Mouse (Mus musculus): ENCODE results near the gene Tescl. TPM values are rescaled to one million over a fixed set of nuclear protein-coding genes. Genes with fewer than 3 reads are reported as not detected.

Tescl gene
- polyA plus RNA-seq, 1 experiment from 2014 or later = not detected

DNA sequence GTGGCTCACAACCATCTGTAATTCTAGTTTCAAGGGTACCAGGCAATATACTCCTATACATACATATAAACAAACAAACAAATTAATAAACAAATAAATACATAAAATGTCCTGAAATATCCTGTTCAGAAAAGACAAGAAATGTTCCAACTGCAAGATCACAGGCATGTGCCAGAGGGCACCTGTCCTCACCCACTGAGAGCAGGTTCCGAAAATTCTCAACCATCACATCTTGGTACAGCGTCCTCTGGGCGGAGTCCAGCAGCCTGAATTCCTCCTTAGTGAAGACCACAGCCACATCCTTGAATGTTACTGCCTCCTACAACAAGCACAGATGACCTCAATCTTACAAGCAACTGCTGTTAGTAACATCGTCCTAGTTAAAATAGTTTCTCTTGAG, 39.0 kb downstream of the Tescl start:
- H3K4me1 ChIP-seq = peaks cover 5% of the 10 kb centered on the region
- ATAC-seq (ENCODE audit: low FRiP score) = no peak
- no peak overlapping the region for H3K4me2 ChIP-seq
- H3K9ac ChIP-seq = no peak overlapping the region
- no peaks in the 10 kb centered on the region for H3K9me3 ChIP-seq
- WGBS = 97% methylated on average over 4 of the region's 4 CpGs
- H3K4me3 ChIP-seq (replicated peaks) = no peak overlapping the region
- H3K27me3 ChIP-seq = no peaks in the 10 kb centered on the region
- no peak overlapping the region for H3K27ac ChIP-seq
- peaks cover 72% of the 10 kb centered on the region for H3K36me3 ChIP-seq (replicated peaks)

DNA sequence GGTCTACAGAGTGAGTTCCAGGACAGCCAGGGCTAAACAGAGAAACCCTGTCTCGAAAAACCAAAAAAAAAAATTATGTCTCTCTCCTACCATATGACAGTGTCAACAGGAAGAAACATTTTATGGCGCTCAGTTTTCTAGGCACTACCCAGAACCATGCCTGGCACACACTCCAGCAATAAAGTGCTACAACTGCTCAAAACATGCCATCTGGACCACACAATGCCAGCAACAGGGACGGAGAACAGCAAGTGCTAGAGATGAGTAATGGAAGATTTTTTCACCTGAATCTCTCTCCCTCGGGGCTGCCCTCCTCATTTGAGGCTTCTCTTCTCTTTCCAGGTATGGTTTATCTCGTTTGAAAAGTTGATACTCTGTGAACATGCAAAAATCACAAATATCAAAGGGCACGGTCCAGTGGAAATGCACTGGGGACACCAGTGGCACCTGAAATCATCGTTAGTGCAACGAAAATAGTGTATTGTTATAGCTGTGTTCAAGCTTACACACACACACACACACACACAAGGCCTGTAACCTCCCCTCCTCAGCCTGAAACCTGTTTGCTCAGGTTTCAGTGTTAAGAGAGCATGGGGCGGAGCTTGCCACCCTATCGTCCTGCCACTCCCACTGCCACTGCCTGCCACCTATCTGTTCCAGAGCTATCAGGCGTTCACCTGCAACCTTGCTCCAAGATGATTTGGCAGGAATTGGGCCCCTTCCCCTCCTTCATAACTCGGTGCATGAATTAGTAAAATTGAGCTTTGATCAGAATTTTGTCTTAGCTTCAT, 40.5 kb downstream of the Tescl start:
- peaks cover 4% of the 10 kb centered on the region for H3K4me1 ChIP-seq
- no peak overlapping the region for H3K4me3 ChIP-seq (replicated peaks)
- no peak for ATAC-seq (ENCODE audit: low FRiP score)
- H3K36me3 ChIP-seq (replicated peaks) = peaks cover 83% of the 10 kb centered on the region
- no peak overlapping the region for H3K9ac ChIP-seq
- H3K27ac ChIP-seq = no peak overlapping the region
- WGBS = 88% methylated on average over 12 of the region's 12 CpGs
- H3K9me3 ChIP-seq = no peaks in the 10 kb centered on the region
- H3K27me3 ChIP-seq = no peaks in the 10 kb centered on the region
- no peak overlapping the region for H3K4me2 ChIP-seq

DNA sequence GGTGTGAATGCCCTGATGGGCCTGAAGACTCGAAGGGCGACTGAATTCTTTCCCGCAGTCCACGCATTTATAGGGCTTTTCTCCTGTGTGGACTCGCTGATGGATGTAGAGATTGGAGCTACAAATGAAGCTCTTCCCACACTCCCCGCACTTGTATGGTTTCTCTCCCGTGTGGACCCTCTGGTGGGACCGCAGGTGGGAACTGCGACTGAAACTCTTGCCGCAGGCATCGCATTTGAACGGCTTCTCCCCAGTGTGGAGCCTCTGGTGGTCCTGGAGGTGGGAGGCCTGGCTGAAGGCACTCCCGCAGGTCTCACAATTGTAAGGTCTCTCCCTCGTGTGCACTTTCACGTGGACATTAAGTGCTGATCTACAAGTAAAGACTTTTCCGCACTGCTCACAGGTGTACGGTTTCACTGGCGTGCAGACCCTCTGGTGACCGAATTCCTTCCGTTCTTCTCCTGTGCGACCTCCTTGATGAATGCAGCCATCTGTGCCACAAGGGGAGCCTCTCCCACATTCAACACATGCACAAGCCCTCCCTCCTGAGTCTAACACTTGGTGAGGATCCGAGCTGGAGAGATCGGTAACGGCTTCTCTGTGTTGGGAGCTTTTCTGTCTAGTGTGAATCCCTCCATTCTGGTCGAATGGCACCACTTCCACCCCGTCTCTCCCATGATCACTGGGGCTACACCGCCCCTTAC, 42.2 kb downstream of the Tescl start:
- 92% methylated on average over 27 of the region's 27 CpGs for WGBS
- Histone ChIP-seq H3K4me2 (no peak overlapping the region), H3K36me3 (replicated peaks) (peaks cover 92% of the 10 kb centered on the region), H3K9me3 (no peaks in the 10 kb centered on the region), H3K27me3 (no peaks in the 10 kb centered on the region), H3K4me3 (replicated peaks) (no peak overlapping the region), H3K27ac (no peak overlapping the region), H3K4me1 (no peaks in the 10 kb centered on the region), H3K9ac (no peak overlapping the region)
- no peak for ATAC-seq (ENCODE audit: low FRiP score)

DNA sequence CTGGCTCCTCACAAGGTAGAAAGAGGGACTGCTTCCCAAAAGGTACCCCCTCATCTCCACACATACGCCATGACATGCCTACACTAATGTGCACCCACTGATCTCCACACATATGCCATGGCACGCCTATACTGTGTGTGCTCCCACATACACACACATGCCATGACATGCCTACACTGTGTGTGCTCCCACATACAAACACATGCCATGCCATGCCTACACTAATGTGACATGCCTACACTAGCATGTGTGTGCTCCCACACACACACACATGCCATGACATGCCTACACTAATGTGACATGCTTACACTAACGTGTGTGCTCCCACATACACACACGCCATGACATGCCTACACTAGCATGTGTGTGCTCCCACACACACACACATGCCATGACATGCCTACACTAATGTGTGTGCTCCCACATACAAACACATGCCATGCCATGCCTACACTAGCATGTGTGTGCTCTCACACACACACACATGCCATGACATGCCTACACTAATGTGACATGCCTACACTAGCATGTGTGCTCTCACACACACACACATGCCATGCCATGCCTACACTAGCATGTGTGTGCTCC, 43.5 kb downstream of the Tescl start:
- no peak overlapping the region for H3K9ac ChIP-seq
- H3K4me3 ChIP-seq (replicated peaks) = no peak overlapping the region
- no peaks in the 10 kb centered on the region for H3K4me1 ChIP-seq
- no peak for ATAC-seq (ENCODE audit: low FRiP score)
- H3K27ac ChIP-seq = no peak overlapping the region
- H3K36me3 ChIP-seq (replicated peaks) = peaks cover 78% of the 10 kb centered on the region
- WGBS = 96% methylated on average over 4 of the region's 4 CpGs
- H3K27me3 ChIP-seq = no peaks in the 10 kb centered on the region
- H3K4me2 ChIP-seq = no peak overlapping the region
- no peaks in the 10 kb centered on the region for H3K9me3 ChIP-seq

DNA sequence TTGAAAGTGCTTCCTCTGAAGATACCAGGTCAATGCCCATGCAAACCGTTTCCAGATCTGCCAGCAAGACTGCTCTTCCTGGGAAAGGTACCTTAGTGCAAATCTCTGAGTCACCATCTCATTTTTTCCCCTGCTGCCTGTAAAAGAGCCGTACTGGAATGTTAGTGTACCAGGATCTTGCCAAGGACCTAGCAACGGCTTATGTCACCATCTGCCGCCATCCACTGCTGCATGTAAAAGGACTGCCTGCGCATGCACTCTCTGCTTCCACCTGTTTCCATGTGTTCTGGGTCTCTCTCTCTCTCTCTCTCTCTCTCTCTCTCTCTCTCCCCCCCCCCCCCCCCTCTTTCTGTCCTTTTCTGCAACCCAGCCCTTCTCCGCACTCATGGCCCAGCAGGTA, 45.2 kb downstream of the Tescl start:
- H3K36me3 ChIP-seq (replicated peaks) = peaks cover 62% of the 10 kb centered on the region
- ATAC-seq (ENCODE audit: low FRiP score) = no peak

DNA sequence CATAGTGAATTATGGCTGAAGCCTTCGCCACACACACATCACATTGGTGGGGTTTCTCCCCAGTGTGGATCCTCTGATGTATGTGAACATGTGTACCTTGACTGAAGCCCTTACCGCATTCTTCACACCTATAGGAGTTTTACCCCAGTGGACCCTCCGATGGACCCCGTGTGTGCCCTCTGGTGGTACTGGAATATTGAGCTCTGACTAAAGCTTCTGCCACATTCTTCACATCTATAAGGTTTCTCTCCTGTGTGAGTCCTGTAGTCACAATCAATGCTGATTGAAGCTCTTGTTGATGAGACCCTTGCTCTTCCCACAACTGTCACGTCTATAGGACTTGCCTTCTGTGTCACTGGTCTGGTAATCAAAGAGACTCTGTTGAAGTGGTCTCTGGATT, 46.1 kb downstream of the Tescl start:
- 92% methylated on average over 5 of the region's 5 CpGs for WGBS
- Histone ChIP-seq H3K9me3 (no peaks in the 10 kb centered on the region), H3K4me2 (no peak overlapping the region), H3K27ac (no peak overlapping the region), H3K4me1 (no peaks in the 10 kb centered on the region), H3K36me3 (replicated peaks) (peaks cover 53% of the 10 kb centered on the region), H3K9ac (no peak overlapping the region), H3K4me3 (replicated peaks) (no peak overlapping the region), H3K27me3 (no peaks in the 10 kb centered on the region)
- no peak for ATAC-seq (ENCODE audit: low FRiP score)

More for the DNA sequence above, 45.2 kb downstream of the Tescl start:
- H3K27ac ChIP-seq = no peak overlapping the region
- no peak overlapping the region for H3K4me2 ChIP-seq
- no peak overlapping the region for H3K4me3 ChIP-seq (replicated peaks)
- no peaks in the 10 kb centered on the region for H3K9me3 ChIP-seq
- H3K9ac ChIP-seq = no peak overlapping the region
- H3K4me1 ChIP-seq = no peaks in the 10 kb centered on the region
- no peaks in the 10 kb centered on the region for H3K27me3 ChIP-seq
- 87% methylated on average over 6 of the region's 6 CpGs for WGBS

DNA sequence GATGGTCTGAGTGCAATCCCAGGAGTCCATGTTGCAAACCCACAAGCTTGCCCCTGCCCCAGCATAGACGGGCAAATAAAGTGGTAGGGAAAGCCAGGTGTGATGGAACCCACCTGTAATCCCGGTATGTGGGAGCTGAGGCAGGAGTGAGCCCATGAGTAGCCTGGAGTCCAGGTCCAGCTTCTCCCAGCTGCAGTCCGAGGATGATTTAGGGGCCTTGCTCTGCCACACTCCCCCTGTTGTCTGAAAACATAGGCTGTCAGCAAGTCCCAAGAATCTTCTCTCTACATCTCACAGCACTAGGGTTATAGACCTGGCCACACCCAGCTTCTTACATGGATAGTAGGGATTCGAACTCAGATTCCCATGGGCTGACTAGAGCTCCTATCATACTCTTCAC, 46.8 kb downstream of the Tescl start:
- Histone ChIP-seq H3K4me1 (no peaks in the 10 kb centered on the region), H3K4me2 (no peak overlapping the region), H3K9ac (no peak overlapping the region), H3K4me3 (replicated peaks) (no peak overlapping the region), H3K9me3 (no peaks in the 10 kb centered on the region), H3K36me3 (replicated peaks) (peaks cover 46% of the 10 kb centered on the region), H3K27me3 (no peaks in the 10 kb centered on the region), H3K27ac (no peak overlapping the region)
- WGBS = 82% methylated on average over 4 of the region's 4 CpGs
- ATAC-seq (ENCODE audit: low FRiP score) = no peak

DNA sequence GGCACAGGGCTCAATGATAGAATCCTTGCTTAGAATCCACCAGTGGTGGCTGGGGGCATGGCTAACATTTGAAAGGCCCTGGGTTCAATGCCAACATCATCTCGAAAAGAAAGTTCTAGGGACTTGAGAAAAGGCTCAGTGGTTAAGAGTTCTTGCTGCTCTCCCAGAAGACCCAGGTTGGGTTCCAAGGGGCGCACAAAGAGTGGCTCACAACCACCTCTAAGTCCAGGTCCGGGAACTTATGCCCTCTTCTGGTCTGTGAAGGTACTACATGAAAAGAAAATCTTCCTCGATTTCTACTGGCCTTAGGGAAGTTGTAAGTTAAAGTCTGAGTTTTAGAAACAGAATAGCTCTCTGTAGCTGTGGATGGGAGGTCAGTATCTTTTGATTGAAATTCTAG, 47.6 kb downstream of the Tescl start:
- Histone ChIP-seq H3K27ac (no peak overlapping the region), H3K36me3 (replicated peaks) (peaks cover 37% of the 10 kb centered on the region), H3K27me3 (no peaks in the 10 kb centered on the region), H3K4me1 (no peaks in the 10 kb centered on the region), H3K9ac (no peak overlapping the region), H3K4me3 (replicated peaks) (no peak overlapping the region), H3K9me3 (no peaks in the 10 kb centered on the region), H3K4me2 (no peak overlapping the region)
- 51% methylated on average over 4 of the region's 4 CpGs for WGBS
- no peak for ATAC-seq (ENCODE audit: low FRiP score)

Small RNA genes within 50 kb of the gene (microRNA-seq; reads per million reads assigned to microRNA genes)
- gene Gm27592 = not detected

Other genes with a start within 250 kb of the Tescl start
- 7.3 and 7.7 TPM in 2 replicates for gene Zfp112, start 221.6 kb downstream of the Tescl start, polyA plus RNA-seq (2016; fragmentation: Nextera tagmentation; extraction: Ambion mirVana)
- 16.8 and 17.9 TPM in 2 replicates for gene Zfp235, start 199.8 kb downstream of the Tescl start, polyA plus RNA-seq (2016; fragmentation: Nextera tagmentation; extraction: Ambion mirVana)
- gene Zfp114, start 158.9 kb downstream of the Tescl start, polyA plus RNA-seq (2016; fragmentation: Nextera tagmentation; extraction: Ambion mirVana) = 6.1 and 7.7 TPM in 2 replicates
- gene Zfp111, start 122.5 kb downstream of the Tescl start, polyA plus RNA-seq (2016; fragmentation: Nextera tagmentation; extraction: Ambion mirVana) = 10.7 and 11.9 TPM in 2 replicates
- 5.3 TPM in 2 replicates for gene Zfp109, start 96.4 kb downstream of the Tescl start, polyA plus RNA-seq (2016; fragmentation: Nextera tagmentation; extraction: Ambion mirVana)
- gene Zfp108, start 79.1 kb downstream of the Tescl start, polyA plus RNA-seq (2016; fragmentation: Nextera tagmentation; extraction: Ambion mirVana) = 3.2 and 3.6 TPM in 2 replicates
- gene Zfp93, start 63.5 kb downstream of the Tescl start, polyA plus RNA-seq (2016; fragmentation: Nextera tagmentation; extraction: Ambion mirVana) = 7.6 and 7.7 TPM in 2 replicates
- 44.5 and 44.8 TPM in 2 replicates for gene Zfp61, start 32.7 kb downstream of the Tescl start, polyA plus RNA-seq (2016; fragmentation: Nextera tagmentation; extraction: Ambion mirVana)
- 17.8 and 19.0 TPM in 2 replicates for gene Zfp94, start 17.3 kb downstream of the Tescl start, polyA plus RNA-seq (2016; fragmentation: Nextera tagmentation; extraction: Ambion mirVana)
- gene Lypd5, start 15.3 kb upstream of the Tescl start, polyA plus RNA-seq (2016; fragmentation: Nextera tagmentation; extraction: Ambion mirVana) = not detected in 2 replicates
- 1.1 and 1.4 TPM in 2 replicates for gene Kcnn4, start 36.3 kb upstream of the Tescl start, polyA plus RNA-seq (2016; fragmentation: Nextera tagmentation; extraction: Ambion mirVana)
- 25.6 and 29.1 TPM in 2 replicates for gene Smg9, start 65.7 kb upstream of the Tescl start, polyA plus RNA-seq (2016; fragmentation: Nextera tagmentation; extraction: Ambion mirVana)
- not detected in 2 replicates for gene Irgc1, start 118.4 kb upstream of the Tescl start, polyA plus RNA-seq (2016; fragmentation: Nextera tagmentation; extraction: Ambion mirVana)
- 1.0 and 1.2 TPM in 2 replicates for gene Plaur, start 128.5 kb upstream of the Tescl start, polyA plus RNA-seq (2016; fragmentation: Nextera tagmentation; extraction: Ambion mirVana)
- 32.1 and 38.3 TPM in 2 replicates for gene Cadm4, start 148.1 kb upstream of the Tescl start, polyA plus RNA-seq (2016; fragmentation: Nextera tagmentation; extraction: Ambion mirVana)
- 170 and 182 TPM in 2 replicates for gene Zfp428, start 173.1 kb upstream of the Tescl start, polyA plus RNA-seq (2016; fragmentation: Nextera tagmentation; extraction: Ambion mirVana)
- 1.6 and 1.7 TPM in 2 replicates for gene AC161166.1, start 178.5 kb upstream of the Tescl start, polyA plus RNA-seq (2016; fragmentation: Nextera tagmentation; extraction: Ambion mirVana)
- 24.7 and 25.2 TPM in 2 replicates for gene Irgq, start 196.8 kb upstream of the Tescl start, polyA plus RNA-seq (2016; fragmentation: Nextera tagmentation; extraction: Ambion mirVana)
- not detected in 2 replicates for gene Pinlyp, start 212.2 kb upstream of the Tescl start, polyA plus RNA-seq (2016; fragmentation: Nextera tagmentation; extraction: Ambion mirVana)
- 105 and 107 TPM in 2 replicates for gene Xrcc1, start 212.4 kb upstream of the Tescl start, polyA plus RNA-seq (2016; fragmentation: Nextera tagmentation; extraction: Ambion mirVana)

Data from forebrain, embryonic 12.5 days (tissue).